Mouse (Mus musculus) lung, embryonic 16.5 days (tissue): ENCODE measurements at regions not wholly inside any gene's neighbourhood (a gene's known extent, or its start where the extent isn't known, plus 50 kb on each side); places are given as distances from the start of the nearest gene placed in this dataset.
A peak's percentile ranks its signal among the peaks of the same experiment; 100 is the strongest.

ENCODE experiments used
- ATAC-seq: fragments of 200-750 bp; cut with Nextera tagmentation; 2 replicates; pipeline ENCODE4 v1.8.0; 2017; ENCODE audit warnings: low read depth, mild to moderate bottlenecking, moderate library complexity
- H3K27ac ChIP-seq: fragments of 300-500 bp; sonication (generic); 2 replicates; pipeline ENCODE4 v1.5.1; 2014; ENCODE audit warnings: mild to moderate bottlenecking, control low read depth, low read length
- H3K27me3 ChIP-seq: fragments of 300-500 bp; sonication (generic); 2 replicates; pipeline ENCODE4 v1.6.1; 2014; ENCODE audit warnings: low read depth, low read length, mixed read lengths; ENCODE audit not compliant: control insufficient read depth, insufficient read depth
- H3K36me3 ChIP-seq: fragments of 300-500 bp; sonication (generic); 2 replicates; pipeline ENCODE4 v1.6.1; 2014; ENCODE audit warnings: low read length; ENCODE audit not compliant: control insufficient read depth, insufficient read depth
- H3K4me1 ChIP-seq: fragments of 300-500 bp; sonication (generic); replicated peaks from 2 replicates; pipeline ENCODE4 v1.6.1; 2014; ENCODE audit warnings: low read length, mixed read lengths; ENCODE audit not compliant: control insufficient read depth, insufficient read depth
- H3K4me2 ChIP-seq: fragments of 300-500 bp; sonication (generic); 2 replicates; pipeline ENCODE4 v1.6.1; 2014; ENCODE audit warnings: low read depth, low read length, control low read depth
- H3K4me3 ChIP-seq: fragments of 300-500 bp; sonication (generic); 2 replicates; pipeline ENCODE4 v1.5.1; 2014; ENCODE audit warnings: mild to moderate bottlenecking, low read length, control low read depth
- H3K9ac ChIP-seq: fragments of 300-500 bp; sonication (generic); 2 replicates; pipeline ENCODE4 v1.6.1; 2014; ENCODE audit warnings: low read length, control low read depth
- H3K9me3 ChIP-seq: fragments of 300-500 bp; sonication (generic); 2 replicates; pipeline ENCODE4 v1.6.1; 2016; ENCODE audit warnings: low read length; ENCODE audit not compliant: control insufficient read depth
- WGBS: fragments of 180-500 bp; shearing (Covaris S2); extraction: QIAGEN DNeasy Blood & Tissue Kit; methylation state at CpG from one replicate; pipeline ENCODE4 v1.1.7; 2014; 5-methylcytosine and 5-hydroxymethylcytosine counted together

GRCm38 (mm10) chr13:107944831-107945230 is 99.4 kb upstream of the Smim15 start:
- H3K9me3 ChIP-seq: no peaks in the 10 kb centered on the region
- 0 out of 2 replicates have a peak, but pooled peaks have one; percentile 44 for ATAC-seq
- 74% methylated on average over 10 of the region's 10 CpGs for WGBS
- H3K4me2 ChIP-seq: no peak overlapping the region
- no peaks in the 10 kb centered on the region for H3K36me3 ChIP-seq
- no peak overlapping the region for H3K4me3 ChIP-seq
- peaks cover 3% of the 10 kb centered on the region; the same call in 1 of the 2 replicates for H3K4me1 ChIP-seq
- H3K27ac ChIP-seq: no peak overlapping the region
- H3K27me3 ChIP-seq: no peaks in the 10 kb centered on the region
- no peak overlapping the region for H3K9ac ChIP-seq

GRCm38 (mm10) chr13:107942979-107943378 is 101.3 kb upstream of the Smim15 start:
- Histone ChIP-seq H3K4me1 (peaks cover 3% of the 10 kb centered on the region; the same call in 1 of the 2 replicates), H3K36me3 (no peaks in the 10 kb centered on the region), H3K27ac (no peak overlapping the region), H3K9ac (no peak overlapping the region), H3K4me3 (no peak overlapping the region), H3K27me3 (no peaks in the 10 kb centered on the region), H3K9me3 (no peaks in the 10 kb centered on the region), H3K4me2 (no peak overlapping the region)
- 87% methylated on average over 4 of the region's 4 CpGs for WGBS
- no peak for ATAC-seq

GRCm38 (mm10) chr13:107942297-107942962 is 101.8 kb upstream of the Smim15 start:
- Histone ChIP-seq H3K9me3 (no peaks in the 10 kb centered on the region), H3K27ac (no peak overlapping the region), H3K4me1 (peaks cover 3% of the 10 kb centered on the region; the same call in 1 of the 2 replicates), H3K9ac (no peak overlapping the region), H3K4me3 (no peak overlapping the region), H3K27me3 (no peaks in the 10 kb centered on the region), H3K4me2 (no peak overlapping the region), H3K36me3 (no peaks in the 10 kb centered on the region)
- WGBS: 69% methylated on average over 11 of the region's 11 CpGs
- ATAC-seq: no peak

- no peaks in the 10 kb centered on the region for H3K36me3 ChIP-seq
- H3K9ac ChIP-seq: no peak overlapping the region
- no peaks in the 10 kb centered on the region for H3K27me3 ChIP-seq
- 0 out of 2 replicates have a peak overlapping the region, but pooled peaks have one; percentile 1 for H3K4me2 ChIP-seq
- WGBS: 33% methylated on average over 15 of the region's 15 CpGs
- ATAC-seq: peak; percentile 56
- no peak overlapping the region for H3K27ac ChIP-seq
- no peaks in the 10 kb centered on the region for H3K9me3 ChIP-seq
- no peak overlapping the region for H3K4me3 ChIP-seq
- H3K4me1 ChIP-seq: peaks cover 3% of the 10 kb centered on the region; the same call in 1 of the 2 replicates
Measured at GRCm38 (mm10) chr13:107939916-107940646, 104.2 kb upstream of the Smim15 start.

GRCm38 (mm10) chr13:107935611-107936010 is 108.6 kb upstream of the Smim15 start:
- Histone ChIP-seq H3K4me3 (no peak overlapping the region), H3K9me3 (no peaks in the 10 kb centered on the region), H3K4me1 (peaks cover 3% of the 10 kb centered on the region; the same call in 1 of the 2 replicates), H3K27ac (no peak overlapping the region), H3K27me3 (no peaks in the 10 kb centered on the region), H3K9ac (no peak overlapping the region), H3K36me3 (no peaks in the 10 kb centered on the region), H3K4me2 (no peak overlapping the region)
- 92% methylated on average over 12 of the region's 12 CpGs for WGBS
- no peak for ATAC-seq

GRCm38 (mm10) chr13:107934691-107935090 is 109.6 kb upstream of the Smim15 start:
- H3K4me2 ChIP-seq: peak overlapping the region; percentile 25; the same call in 1 of the 2 replicates
- H3K27ac ChIP-seq: no peak overlapping the region
- no peak overlapping the region for H3K4me3 ChIP-seq
- no peaks in the 10 kb centered on the region for H3K36me3 ChIP-seq
- no peak overlapping the region for H3K9ac ChIP-seq
- H3K4me1 ChIP-seq: no peaks in the 10 kb centered on the region
- ATAC-seq: no peak
- H3K9me3 ChIP-seq: no peaks in the 10 kb centered on the region
- 29% methylated on average over 11 of the region's 11 CpGs for WGBS
- H3K27me3 ChIP-seq: no peaks in the 10 kb centered on the region

- peak overlapping the region; percentile 25; the same call in 1 of the 2 replicates for H3K4me2 ChIP-seq
- H3K27me3 ChIP-seq: no peaks in the 10 kb centered on the region
- H3K27ac ChIP-seq: no peak overlapping the region
- no peaks in the 10 kb centered on the region for H3K9me3 ChIP-seq
- no peaks in the 10 kb centered on the region for H3K4me1 ChIP-seq
- ATAC-seq: no peak
- WGBS: 49% methylated on average over 17 of the region's 17 CpGs
- no peak overlapping the region for H3K9ac ChIP-seq
- no peaks in the 10 kb centered on the region for H3K36me3 ChIP-seq
- H3K4me3 ChIP-seq: no peak overlapping the region
Measured at GRCm38 (mm10) chr13:107933598-107934571, 110.4 kb upstream of the Smim15 start.

- Histone ChIP-seq H3K4me3 (no peak overlapping the region), H3K27ac (no peak overlapping the region), H3K4me2 (no peak overlapping the region), H3K9me3 (no peaks in the 10 kb centered on the region), H3K36me3 (no peaks in the 10 kb centered on the region), H3K4me1 (no peaks in the 10 kb centered on the region), H3K27me3 (no peaks in the 10 kb centered on the region), H3K9ac (no peak overlapping the region)
- 0 out of 2 replicates have a peak, but pooled peaks have one; percentile 23 for ATAC-seq
- 33% methylated on average over 12 of the region's 12 CpGs for WGBS
Measured at GRCm38 (mm10) chr13:107932423-107933032, 111.7 kb upstream of the Smim15 start.
